Mouse (Mus musculus) G1E (cell line): ENCODE measurements around the gene Schip1.

Source experiments
- CTCF ChIP-seq: IDR thresholded peaks from 2 replicates; pipeline ENCODE4 v1.5.1; 2012; ENCODE audit warnings: low read depth, low read length, inconsistent platforms, mixed read lengths
- GATA1 ChIP-seq: IDR thresholded peaks from 2 replicates; pipeline ENCODE4 v1.6.1; 2012; ENCODE audit warnings: borderline replicate concordance, low read length, inconsistent platforms, mixed read lengths
- POLR2AphosphoS5 ChIP-seq: IDR thresholded peaks from 2 replicates; pipeline ENCODE4 v1.6.1; 2012; ENCODE audit warnings: low read depth, low read length, inconsistent platforms; ENCODE audit not compliant: insufficient replicate concordance
- TAL1 ChIP-seq: conservative IDR thresholded peaks from 2 replicates; pipeline ENCODE4 v1.6.1; 2012; ENCODE audit warnings: low read depth, low read length, inconsistent platforms, mixed read lengths

- TF ChIP-seq CTCF (no peak), GATA1 (no peak), POLR2AphosphoS5 (no peak), TAL1 (no peak)
Observed at GRCm38 (mm10) chr3:68448480-68448879, 383.9 kb downstream of the Schip1 start.
